Mouse (Mus musculus) megakaryocyte, embryonic 14.5 days (primary cell): ENCODE data around the gene Foxj1.

ENCODE experiments used
- FLI1 ChIP-seq: IDR thresholded peaks from 2 replicates; pipeline ENCODE4 v1.6.1; 2012; ENCODE audit warnings: low read length, inconsistent platforms, mixed read lengths
- GATA1 ChIP-seq: IDR thresholded peaks from 3 replicates; pipeline ENCODE4 v1.6.1; 2012; ENCODE audit warnings: mixed read lengths, low read length, inconsistent platforms, borderline replicate concordance

GRCm38 (mm10) chr11:116318719-116319659 lies 16.2 kb downstream of the Foxj1 start:
- TF ChIP-seq GATA1 (no peak), FLI1 (no peak)
